Mouse (Mus musculus) MEL (cell line): Measurements from ENCODE around the gene Tgm7. TPM values are rescaled to one million over a fixed set of nuclear protein-coding genes. Genes with fewer than 3 reads are reported as not detected.

Experiments
- DNase-seq: peaks from one replicate; pipeline ENCODE4 v3.0.0; 2011; ENCODE audit warnings: low read depth, low spot score
- H3K27ac ChIP-seq: 2 replicates; pipeline ENCODE4 v1.5.1; 2012; ENCODE audit warnings: low read depth, mild to moderate bottlenecking, control low read depth, low read length, moderate library complexity; ENCODE audit not compliant: control insufficient read depth
- H3K27me3 ChIP-seq, 2 experiments: fragments of 150-350 bp in 1 of 2; sonication (generic) in 1 of 2; 2 replicates each; pipeline ENCODE4 v1.6.1; 2012; ENCODE audit warnings: low read length in 2 of 2, mild to moderate bottlenecking in 2 of 2, improper control_type of control experiment in 1 of 2, moderate library complexity in 1 of 2; ENCODE audit not compliant: insufficient read depth in 2 of 2, control insufficient read depth in 1 of 2
- H3K36me3 ChIP-seq, 2 experiments: 2 replicates each; pipeline ENCODE4 v1.6.1; 2012 to 2014; ENCODE audit warnings: low read length in 2 of 2, improper control_type of control experiment in 1 of 2, inconsistent platforms in 1 of 2, mild to moderate bottlenecking in 1 of 2; ENCODE audit not compliant: insufficient read depth in 2 of 2, control insufficient read depth in 1 of 2
- H3K4me1 ChIP-seq, 2 experiments: fragments of 150-350 bp in 1 of 2; sonication (generic) in 1 of 2; 2 replicates each; pipeline ENCODE4 v1.6.1; 2012; ENCODE audit warnings: low read length in 2 of 2, improper control_type of control experiment in 1 of 2, mild to moderate bottlenecking in 1 of 2; ENCODE audit not compliant: insufficient read depth in 2 of 2, control insufficient read depth in 1 of 2
- H3K4me3 ChIP-seq, 2 experiments: fragments of 150-350 bp in 1 of 2; sonication (generic) in 1 of 2; 2 replicates each; pipeline ENCODE4 v1.5.1; 2012; ENCODE audit warnings: low read depth in 2 of 2, low read length in 2 of 2, mild to moderate bottlenecking in 2 of 2, moderate library complexity in 2 of 2, control low read depth in 1 of 2, improper control_type of control experiment in 1 of 2; ENCODE audit not compliant: control insufficient read depth in 1 of 2, insufficient read depth in 1 of 2
- H3K79me2 ChIP-seq: 2 replicates; pipeline ENCODE4 v1.6.1; 2012; ENCODE audit warnings: mild to moderate bottlenecking, low read length, moderate library complexity; ENCODE audit not compliant: control insufficient read depth, poor library complexity, insufficient read depth
- H3K9ac ChIP-seq: 2 replicates; pipeline ENCODE4 v1.6.1; 2012; ENCODE audit warnings: low read depth, mild to moderate bottlenecking, control low read depth, low read length, moderate library complexity; ENCODE audit not compliant: control insufficient read depth, poor library complexity, severe bottlenecking
- H3K9me3 ChIP-seq: fragments of 150-350 bp; sonication (generic); replicated peaks from 2 replicates; pipeline ENCODE4 v1.6.1; 2012; ENCODE audit warnings: mild to moderate bottlenecking, low read length, improper control_type of control experiment, moderate library complexity; ENCODE audit not compliant: insufficient read depth
- BHLHE40 ChIP-seq: IDR thresholded peaks from 2 replicates; pipeline ENCODE4 v1.6.1; 2012; ENCODE audit warnings: low read depth, mild to moderate bottlenecking, inconsistent platforms, low read length, improper control_type of control experiment, borderline replicate concordance
- CHD1 ChIP-seq: IDR thresholded peaks from 2 replicates; pipeline ENCODE4 v1.6.1; 2012; ENCODE audit warnings: low read depth, mild to moderate bottlenecking, inconsistent platforms, low read length, improper control_type of control experiment
- CHD2 ChIP-seq: IDR thresholded peaks from 2 replicates; pipeline ENCODE4 v1.6.1; 2011; ENCODE audit warnings: low read length, improper control_type of control experiment
- CTCF ChIP-seq, 3 experiments: IDR thresholded peaks in 2 of 3; conservative IDR thresholded peaks in 1 of 3; 2 replicates each; pipeline ENCODE4 v1.5.1; 2011 to 2012; ENCODE audit warnings: low read length in 3 of 3, low read depth in 2 of 3, mild to moderate bottlenecking in 2 of 3, improper control_type of control experiment in 1 of 3, inconsistent platforms in 1 of 3, mixed read lengths in 1 of 3, moderate library complexity in 1 of 3; ENCODE audit not compliant: control insufficient read depth in 1 of 3, insufficient read depth in 1 of 3, poor library complexity in 1 of 3, severe bottlenecking in 1 of 3
- E2F4 ChIP-seq: IDR thresholded peaks from 2 replicates; pipeline ENCODE4 v1.6.1; 2011; ENCODE audit warnings: low read depth, low read length, improper control_type of control experiment, borderline replicate concordance
- ELF1 ChIP-seq: IDR thresholded peaks from 2 replicates; pipeline ENCODE4 v1.6.1; 2014; ENCODE audit warnings: low read depth, mild to moderate bottlenecking, inconsistent platforms, low read length, improper control_type of control experiment, moderate library complexity
- EP300 ChIP-seq, 2 experiments: IDR thresholded peaks; 2 replicates each; pipeline ENCODE4 v1.6.1; 2011; ENCODE audit warnings: improper control_type of control experiment in 2 of 2, low read length in 2 of 2, low read depth in 1 of 2, mild to moderate bottlenecking in 1 of 2
- ETS1 ChIP-seq: IDR thresholded peaks from 2 replicates; pipeline ENCODE4 v1.6.1; 2012; ENCODE audit warnings: low read depth, mild to moderate bottlenecking, inconsistent platforms, low read length, improper control_type of control experiment, moderate library complexity
- GABPA ChIP-seq: IDR thresholded peaks from 2 replicates; pipeline ENCODE4 v1.6.1; 2012; ENCODE audit warnings: low read depth, mild to moderate bottlenecking, inconsistent platforms, low read length, improper control_type of control experiment, moderate library complexity
- GATA1 ChIP-seq: IDR thresholded peaks from 2 replicates; pipeline ENCODE4 v1.6.1; 2011; ENCODE audit warnings: low read depth, low read length, improper control_type of control experiment
- HCFC1 ChIP-seq: IDR thresholded peaks from 2 replicates; pipeline ENCODE4 v1.6.1; 2012; ENCODE audit warnings: low read depth, mild to moderate bottlenecking, inconsistent platforms, low read length, improper control_type of control experiment, moderate library complexity
- MAFK ChIP-seq: IDR thresholded peaks from 2 replicates; pipeline ENCODE4 v1.6.1; 2011; ENCODE audit warnings: low read depth, mild to moderate bottlenecking, low read length, improper control_type of control experiment, borderline replicate concordance
- MAX ChIP-seq: IDR thresholded peaks from 2 replicates; pipeline ENCODE4 v1.6.1; 2011; ENCODE audit warnings: low read length, improper control_type of control experiment
- MAZ ChIP-seq: IDR thresholded peaks from 2 replicates; pipeline ENCODE4 v1.6.1; 2012; ENCODE audit warnings: low read depth, mild to moderate bottlenecking, inconsistent platforms, low read length, improper control_type of control experiment
- MXI1 ChIP-seq: IDR thresholded peaks from 2 replicates; pipeline ENCODE4 v1.6.1; 2011; ENCODE audit warnings: mild to moderate bottlenecking, low read depth, low read length, improper control_type of control experiment
- MYB ChIP-seq: IDR thresholded peaks from 2 replicates; pipeline ENCODE4 v1.6.1; 2011; ENCODE audit warnings: mild to moderate bottlenecking, low read depth, low read length, improper control_type of control experiment
- MYC ChIP-seq: IDR thresholded peaks from 2 replicates; pipeline ENCODE4 v1.6.1; 2011; ENCODE audit warnings: low read depth, mild to moderate bottlenecking, low read length, improper control_type of control experiment, moderate library complexity
- NELFE ChIP-seq: IDR thresholded peaks from 2 replicates; pipeline ENCODE4 v1.6.1; 2011; ENCODE audit warnings: low read depth, low read length, improper control_type of control experiment
- NRF1 ChIP-seq: IDR thresholded peaks from 2 replicates; pipeline ENCODE4 v1.6.1; 2014; ENCODE audit warnings: low read depth, mild to moderate bottlenecking, inconsistent platforms, low read length, improper control_type of control experiment, moderate library complexity; ENCODE audit not compliant: poor library complexity, insufficient read depth, severe bottlenecking
- POLR2A ChIP-seq, 2 experiments: IDR thresholded peaks; 2 replicates each; pipeline ENCODE4 v1.6.1; 2011 to 2012; ENCODE audit warnings: low read length in 2 of 2, mild to moderate bottlenecking in 2 of 2, control low read depth in 1 of 2, improper control_type of control experiment in 1 of 2, low read depth in 1 of 2, moderate library complexity in 1 of 2; ENCODE audit not compliant: control insufficient read depth in 1 of 2, insufficient read depth in 1 of 2, poor library complexity in 1 of 2
- POLR2AphosphoS2 ChIP-seq: IDR thresholded peaks from 2 replicates; pipeline ENCODE4 v1.6.1; 2011; ENCODE audit warnings: low read length, improper control_type of control experiment
- RAD21 ChIP-seq: IDR thresholded peaks from 2 replicates; pipeline ENCODE4 v1.6.1; 2011; ENCODE audit warnings: mild to moderate bottlenecking, low read depth, low read length, improper control_type of control experiment
- RCOR1 ChIP-seq: IDR thresholded peaks from 2 replicates; pipeline ENCODE4 v1.6.1; 2012; ENCODE audit warnings: low read depth, mild to moderate bottlenecking, inconsistent platforms, low read length, improper control_type of control experiment
- SMC3 ChIP-seq: IDR thresholded peaks from 2 replicates; pipeline ENCODE4 v1.6.1; 2011; ENCODE audit warnings: low read depth, low read length, improper control_type of control experiment
- TAL1 ChIP-seq: IDR thresholded peaks from 2 replicates; pipeline ENCODE4 v1.6.1; 2012; ENCODE audit warnings: mild to moderate bottlenecking, inconsistent platforms, low read length, moderate library complexity, mixed read lengths
- TBP ChIP-seq: IDR thresholded peaks from 2 replicates; pipeline ENCODE4 v1.8.0; 2011; ENCODE audit warnings: low read depth, low read length, improper control_type of control experiment
- TCF12 ChIP-seq: IDR thresholded peaks from 2 replicates; pipeline ENCODE4 v1.6.1; 2014; ENCODE audit warnings: low read depth, mild to moderate bottlenecking, inconsistent platforms, low read length, improper control_type of control experiment, moderate library complexity
- USF1 ChIP-seq: IDR thresholded peaks from 2 replicates; pipeline ENCODE4 v1.6.1; 2014; ENCODE audit warnings: low read depth, mild to moderate bottlenecking, inconsistent platforms, low read length, improper control_type of control experiment, moderate library complexity
- USF2 ChIP-seq, 2 experiments: IDR thresholded peaks; 2 replicates each; pipeline ENCODE4 v1.6.1; 2011 to 2012; ENCODE audit warnings: improper control_type of control experiment in 2 of 2, low read length in 2 of 2, borderline replicate concordance in 1 of 2, inconsistent platforms in 1 of 2, low read depth in 1 of 2, mild to moderate bottlenecking in 1 of 2; ENCODE audit not compliant: insufficient read depth in 1 of 2
- ZC3H11A ChIP-seq: IDR thresholded peaks from 2 replicates; pipeline ENCODE4 v1.6.1; 2012; ENCODE audit warnings: low read depth, mild to moderate bottlenecking, inconsistent platforms, low read length, improper control_type of control experiment
- ZKSCAN1 ChIP-seq: IDR thresholded peaks from 2 replicates; pipeline ENCODE4 v1.6.1; 2012; ENCODE audit warnings: low read depth, mild to moderate bottlenecking, inconsistent platforms, low read length, improper control_type of control experiment, moderate library complexity
- ZMIZ1 ChIP-seq: IDR thresholded peaks from 2 replicates; pipeline ENCODE4 v1.6.1; 2012; ENCODE audit warnings: low read depth, mild to moderate bottlenecking, inconsistent platforms, low read length, improper control_type of control experiment, moderate library complexity
- polyA plus RNA-seq, 2 experiments: library from polyadenylated mRNA; stranded (reverse) in 1 of 2; unstranded in 1 of 2; fragments of >175 nt in 1 of 2; fragments of >200 nt in 1 of 2; gene quantifications; 2 replicates each; pipeline versions ENCODE4 v1.2.1 to v1.2.4; 2012; ENCODE audit warnings: low replicate concordance in 2 of 2, low read depth in 1 of 2; ENCODE audit not compliant: insufficient read length in 2 of 2, insufficient read depth in 1 of 2, missing spikeins in 1 of 2
- total RNA-seq: library from RNA; depleted of rRNA; stranded (reverse); fragments of 300-350 nt; gene quantifications from 2 replicates; pipeline ENCODE4 v1.2.3, GENCODE M21; 2012

The Tgm7 gene
- total and polyA plus RNA-seq, 3 experiments: not detected

DNA sequence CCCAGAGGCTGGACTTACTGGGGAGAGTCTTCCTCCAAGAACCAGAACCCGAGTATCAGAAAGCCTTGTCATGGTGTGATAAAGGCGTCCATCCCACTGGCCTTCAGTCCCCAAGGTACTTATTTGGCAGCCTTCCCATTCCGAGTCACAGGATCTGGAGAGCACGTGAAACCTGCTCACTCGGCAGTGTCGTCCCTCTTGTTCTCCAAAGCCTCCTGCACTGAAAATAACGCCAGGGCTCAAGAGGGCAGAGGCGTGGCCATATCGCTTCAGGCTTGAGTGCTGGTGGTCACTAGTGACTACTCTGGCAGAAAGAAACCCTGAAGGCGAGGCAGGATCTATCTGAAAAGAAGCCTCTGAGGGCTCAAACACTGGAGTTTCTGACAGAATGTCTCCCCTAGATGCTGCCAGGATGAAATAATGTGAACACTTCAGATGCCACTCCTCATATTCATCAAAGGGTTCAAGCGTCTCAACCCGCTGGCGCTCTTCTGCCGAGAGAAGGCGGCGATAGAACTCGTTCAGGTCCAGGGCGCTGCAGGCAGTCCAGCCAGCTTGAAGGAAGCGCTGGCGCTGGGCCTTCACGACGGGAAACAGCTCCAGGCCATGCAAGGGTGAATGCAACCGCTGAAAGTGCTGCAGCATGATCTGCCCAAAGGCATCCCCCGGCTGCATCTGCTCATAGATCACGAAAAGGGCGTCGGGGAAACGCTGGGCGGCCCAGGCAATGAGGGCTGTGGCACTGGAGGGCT, 29.8 kb upstream of the Tgm7 start:
- no peaks in the 10 kb centered on the region for H3K27me3 ChIP-seq
- DNase-seq: peak; percentile 76
- H3K79me2 ChIP-seq: peaks cover 31% of the 10 kb centered on the region
- H3K9ac ChIP-seq: peak overlapping the region; percentile 81
- H3K36me3 ChIP-seq: peaks cover 0 to 26% of the 10 kb centered on the region in 2 experiments; a peak in 2 of 4 replicates
- TF ChIP-seq BHLHE40: peak; percentile 70; the same call in 1 of the 2 replicates
- no peak for TF ChIP-seq TAL1
- TF ChIP-seq USF2 (IDR thresholded peaks at IDR 0.05; ENCODE audit: borderline replicate concordance in 1 of 2, insufficient read depth in 1 of 2, low read depth in 1 of 2, low read length in 2 of 2): no peak
- no peak for TF ChIP-seq ZKSCAN1
- TF ChIP-seq CHD1: no peak; the same call in 1 of the 2 replicates
- TF ChIP-seq GATA1: no peak
- TF ChIP-seq TCF12: no peak
- no peak for TF ChIP-seq MAFK
- no peak for TF ChIP-seq ETS1
- no peak for TF ChIP-seq POLR2A (IDR thresholded peaks at IDR 0.05; ENCODE audit: control insufficient read depth in 1 of 2, insufficient read depth in 1 of 2, low read depth in 1 of 2, low read length in 2 of 2, poor library complexity in 1 of 2)
- no peak for TF ChIP-seq MYC
- TF ChIP-seq MXI1: peak; percentile 81
- no peak for TF ChIP-seq CTCF (IDR thresholded peaks at IDR 0.05 in 2 of 3, conservative IDR thresholded peaks at IDR 0.05 in 1 of 3; ENCODE audit: control insufficient read depth in 1 of 3, insufficient read depth in 1 of 3, low read depth in 2 of 3, low read length in 3 of 3, poor library complexity in 1 of 3, severe bottlenecking in 1 of 3)
- no peak for TF ChIP-seq E2F4
- no peak for TF ChIP-seq SMC3
- no peak for TF ChIP-seq RCOR1
- TF ChIP-seq MAZ: no peak
- TF ChIP-seq RAD21: no peak
- TF ChIP-seq MYB: no peak
- TF ChIP-seq ZC3H11A: no peak
- TF ChIP-seq ELF1: no peak
- no peak for TF ChIP-seq NRF1
- TF ChIP-seq CHD2: no peak
- TF ChIP-seq GABPA: no peak
- TF ChIP-seq TBP: no peak
- no peak for TF ChIP-seq HCFC1
- TF ChIP-seq NELFE: no peak
- TF ChIP-seq EP300 (IDR thresholded peaks at IDR 0.05; ENCODE audit: low read depth in 1 of 2, low read length in 2 of 2): no peak
- TF ChIP-seq POLR2AphosphoS2: peak; percentile 66; the same call in 1 of the 2 replicates
- no peak; the same call in 1 of the 2 replicates for TF ChIP-seq MAX
- peak; percentile 69; the same call in 1 of the 2 replicates for TF ChIP-seq USF1
- TF ChIP-seq ZMIZ1: no peak
- H3K27ac ChIP-seq: peak overlapping the region; percentile 85
- H3K9me3 ChIP-seq: no peaks in the 10 kb centered on the region
- H3K4me1 ChIP-seq: peaks cover 5 to 14% of the 10 kb centered on the region in 2 experiments; a peak in 3 of 4 replicates
- peak overlapping the region; percentile 84 to 92 for H3K4me3 ChIP-seq
